Mouse (Mus musculus) layer of hippocampus, adult 11-12 months (tissue): ENCODE results near the gene Nfyb.

Source experiments
- DNase-seq: peaks from one replicate; pipeline ENCODE4 v3.0.0; 2022; ENCODE audit warnings: low spot score

Nfyb gene

DNA sequence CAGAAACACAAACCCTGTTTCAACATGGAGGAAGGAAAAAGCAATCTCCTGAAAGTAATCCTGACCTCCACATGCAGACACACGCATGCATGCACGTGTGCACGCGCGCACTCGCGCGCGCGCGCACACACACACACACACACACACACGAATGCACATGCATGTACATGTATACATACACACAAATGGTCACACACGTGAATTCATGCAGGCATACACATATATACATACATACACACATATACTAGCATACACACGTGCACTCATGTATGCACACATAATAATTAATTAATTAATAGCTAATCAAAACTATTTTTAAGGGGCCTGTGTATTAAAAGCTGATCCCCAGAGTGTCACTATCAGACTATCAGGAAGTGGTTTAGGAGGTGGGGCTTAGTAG lies 15.9 kb upstream of the Nfyb start:
- no peak for DNase-seq

DNA sequence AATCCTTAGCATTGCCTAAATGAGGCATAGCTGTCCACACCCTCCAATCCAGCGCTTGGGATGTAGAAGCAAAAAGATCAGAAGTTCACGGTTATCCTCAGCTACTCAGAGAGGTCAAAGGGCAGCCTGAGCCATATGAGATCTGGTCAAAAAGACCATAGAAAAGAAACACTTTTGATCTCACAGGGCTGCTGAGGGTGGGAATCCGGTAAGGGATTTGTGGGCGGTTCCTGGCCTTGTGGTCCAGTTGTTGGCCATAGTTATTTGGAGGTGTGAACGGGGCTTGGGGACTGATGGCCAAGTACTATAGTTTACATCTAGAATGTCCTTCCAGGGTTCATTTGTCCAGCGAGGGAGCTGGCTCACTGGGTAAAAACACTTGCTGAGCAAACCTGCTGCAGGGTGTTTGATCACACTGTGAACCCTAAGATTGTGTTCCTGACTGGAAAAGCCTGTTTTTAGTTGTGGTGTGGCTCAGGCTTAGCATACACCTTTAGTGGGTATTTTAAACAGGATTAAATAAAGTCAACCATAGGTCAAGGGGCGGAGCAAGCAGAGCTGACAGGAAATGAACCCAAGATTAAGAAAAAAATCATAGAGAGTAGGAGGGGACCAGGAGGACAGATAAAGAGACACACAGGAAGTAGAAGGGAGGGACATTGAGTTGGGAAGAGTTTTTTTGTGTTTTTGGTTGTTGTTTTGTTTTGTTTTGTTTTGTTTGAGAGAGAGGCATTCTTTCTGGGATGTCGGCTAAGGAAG lies 15.0 kb upstream of the Nfyb start:
- no peak for DNase-seq

DNA sequence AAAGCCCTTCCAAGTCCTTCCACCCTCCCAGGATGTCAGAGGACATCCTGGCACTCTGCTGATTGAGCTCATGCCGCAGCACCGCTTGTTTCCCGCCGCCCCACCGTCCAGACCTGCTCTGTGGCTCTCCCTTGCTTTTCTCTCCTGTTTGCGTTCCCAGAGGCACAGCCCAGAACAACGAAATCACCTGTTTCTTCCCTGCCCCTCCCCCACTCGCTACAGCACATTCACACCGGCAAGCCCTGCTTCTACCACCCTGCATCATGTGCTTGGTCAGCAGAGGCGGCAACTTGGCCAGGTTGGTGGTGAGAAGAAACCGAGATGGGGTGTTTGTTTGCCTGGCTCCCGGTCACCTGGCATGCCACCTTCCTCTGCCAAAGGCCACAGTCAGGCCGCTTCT lies 13.9 kb upstream of the Nfyb start:
- DNase-seq: no peak

DNA sequence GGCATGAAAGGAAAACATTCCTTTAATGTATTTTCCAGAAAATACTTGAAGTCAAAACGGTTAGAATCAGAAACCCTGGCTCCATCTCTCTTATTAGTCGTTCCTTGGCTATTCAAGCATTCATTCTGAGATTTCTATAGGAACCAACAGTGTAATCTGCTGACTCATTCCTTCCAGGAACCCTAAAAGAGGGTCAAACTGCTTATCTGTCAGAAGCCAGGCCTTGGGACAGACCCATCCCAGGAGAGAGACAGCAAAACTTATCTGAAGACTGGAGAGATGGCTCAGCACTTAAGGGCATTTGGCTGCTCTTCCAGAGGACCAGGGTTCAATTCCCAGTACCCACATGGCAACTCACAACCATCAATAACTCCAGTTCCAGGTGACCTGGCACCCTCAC lies 13.1 kb upstream of the Nfyb start:
- DNase-seq: no peak

DNA sequence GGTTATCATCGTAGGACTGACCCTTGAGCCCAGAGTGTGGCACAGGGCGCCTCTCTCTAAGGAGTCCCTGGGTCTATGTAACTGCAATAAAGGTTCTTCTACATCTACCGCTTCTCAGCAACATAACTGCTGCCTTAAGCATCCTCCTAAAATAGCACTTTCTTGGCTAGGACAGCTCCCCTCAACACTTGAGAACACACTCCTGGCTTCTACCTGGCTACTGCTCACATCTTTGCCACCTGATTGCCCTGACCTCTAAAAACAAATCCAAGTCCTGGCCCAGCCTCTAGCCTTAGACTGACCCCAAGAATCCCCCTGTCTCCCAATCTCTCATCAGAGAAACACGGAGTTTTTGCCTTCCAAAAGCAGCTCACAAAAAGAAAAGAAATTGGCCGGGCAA lies 10.9 kb upstream of the Nfyb start:
- DNase-seq: no peak

DNA sequence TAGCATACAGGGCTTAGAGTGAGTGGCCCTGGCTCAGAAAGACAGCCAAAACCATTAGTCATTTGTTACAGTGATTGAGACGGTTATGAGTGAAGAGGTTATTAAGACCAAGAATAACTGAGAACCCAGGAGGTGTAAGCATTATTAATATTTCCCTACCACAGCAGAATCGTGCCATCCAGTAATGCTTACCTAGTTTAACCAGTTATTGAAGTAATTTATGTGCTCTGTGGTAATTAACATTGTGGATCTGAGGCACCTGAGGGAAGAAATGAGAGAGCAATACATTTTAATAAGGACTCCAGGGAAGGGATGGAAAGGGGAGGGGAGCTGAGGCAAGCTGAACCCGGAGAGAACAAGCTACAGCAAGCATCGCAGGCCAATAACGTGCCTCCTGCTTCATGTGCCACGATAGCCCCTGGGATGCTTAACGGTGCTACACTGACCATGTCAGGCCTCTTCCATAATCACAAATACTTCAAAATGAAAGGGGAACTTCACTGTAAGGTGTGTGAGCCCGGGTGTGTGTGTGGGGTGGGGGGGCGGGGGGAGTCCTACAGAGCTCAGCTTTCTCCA lies 7.7 kb upstream of the Nfyb start:
- no peak for DNase-seq

DNA sequence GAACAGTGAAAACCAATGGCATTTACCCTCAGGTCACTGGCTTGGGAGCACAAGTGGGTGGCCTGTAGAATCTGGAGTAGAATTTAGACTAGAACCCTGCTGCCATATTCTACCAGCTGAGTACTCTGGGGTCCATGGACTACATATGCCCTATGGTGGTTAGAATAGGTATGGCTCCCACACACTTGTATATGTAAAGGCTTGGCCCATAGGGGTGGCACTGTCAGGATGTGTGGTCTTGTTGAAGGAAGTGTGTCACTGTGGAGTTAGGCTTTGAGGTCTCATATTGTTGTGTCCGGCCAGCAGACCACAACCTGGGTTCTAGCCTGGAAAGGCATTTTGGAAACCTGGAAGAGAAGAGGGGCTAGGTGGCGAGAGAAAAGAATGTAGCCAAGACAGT lies 6.8 kb upstream of the Nfyb start:
- no peak for DNase-seq

DNA sequence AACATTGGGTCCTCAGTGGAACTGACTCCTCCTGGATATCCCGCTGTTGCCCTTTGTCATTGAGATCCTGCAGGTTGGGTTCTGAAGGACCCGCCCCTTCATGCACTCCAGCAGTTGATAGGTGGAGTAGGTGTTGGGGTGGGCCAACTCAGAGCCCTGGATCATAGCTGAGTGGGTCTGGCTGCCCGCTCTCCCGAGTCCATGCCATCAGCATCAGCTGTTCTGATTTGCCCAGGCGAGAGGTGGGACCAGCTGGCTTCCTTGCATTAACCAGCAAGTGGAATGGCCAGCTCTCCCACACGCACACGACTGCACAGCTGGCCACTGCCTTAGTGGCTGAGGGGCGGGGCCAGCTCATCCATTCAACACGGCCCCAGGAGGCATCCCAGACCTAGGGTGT lies 5.0 kb upstream of the Nfyb start:
- DNase-seq: no peak

DNA sequence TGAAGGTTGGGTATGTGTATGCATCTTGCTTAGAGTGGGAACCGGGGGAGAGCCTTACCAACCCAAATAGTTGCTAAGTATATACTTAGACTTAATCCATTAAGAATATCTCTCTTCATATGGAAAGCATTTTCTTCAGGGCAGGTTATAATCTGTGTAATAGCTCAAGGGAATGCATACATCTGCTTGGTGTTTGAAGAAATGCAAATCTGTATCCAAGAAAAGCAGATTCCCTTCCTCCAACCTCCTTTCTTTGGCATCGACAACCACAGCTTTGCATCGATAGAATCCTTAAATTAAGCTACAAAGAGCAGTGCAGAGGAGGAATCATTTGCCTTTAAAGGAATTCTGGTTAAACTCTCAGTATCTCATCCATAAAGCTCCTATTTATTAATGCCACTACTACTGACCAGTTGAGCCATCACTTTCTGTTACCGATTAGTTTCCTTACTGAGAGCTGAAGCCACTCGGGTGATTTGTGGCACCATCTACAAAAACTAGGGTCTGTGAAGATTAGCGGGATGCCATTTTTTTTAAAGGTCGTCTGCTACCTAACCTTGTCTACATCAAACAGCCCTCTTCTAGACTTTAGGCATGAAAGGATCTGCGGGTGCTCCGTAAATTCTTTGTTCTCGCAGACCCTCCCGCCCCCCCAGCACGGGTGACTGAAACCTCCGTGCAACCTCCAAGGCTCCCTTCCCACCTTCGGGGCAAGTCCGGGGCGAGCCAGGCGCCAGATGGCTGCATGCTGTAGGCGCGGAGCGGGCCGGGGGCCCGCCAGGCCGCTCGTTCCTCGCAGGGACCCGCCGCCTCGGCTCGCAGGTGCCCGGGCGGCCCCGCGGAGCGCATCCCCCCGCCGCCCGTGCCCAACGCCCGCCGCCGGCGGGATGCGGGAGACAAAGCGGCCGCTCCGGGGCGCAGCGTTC lies 925 bp downstream of the Nfyb start:
- DNase-seq: no peak

DNA sequence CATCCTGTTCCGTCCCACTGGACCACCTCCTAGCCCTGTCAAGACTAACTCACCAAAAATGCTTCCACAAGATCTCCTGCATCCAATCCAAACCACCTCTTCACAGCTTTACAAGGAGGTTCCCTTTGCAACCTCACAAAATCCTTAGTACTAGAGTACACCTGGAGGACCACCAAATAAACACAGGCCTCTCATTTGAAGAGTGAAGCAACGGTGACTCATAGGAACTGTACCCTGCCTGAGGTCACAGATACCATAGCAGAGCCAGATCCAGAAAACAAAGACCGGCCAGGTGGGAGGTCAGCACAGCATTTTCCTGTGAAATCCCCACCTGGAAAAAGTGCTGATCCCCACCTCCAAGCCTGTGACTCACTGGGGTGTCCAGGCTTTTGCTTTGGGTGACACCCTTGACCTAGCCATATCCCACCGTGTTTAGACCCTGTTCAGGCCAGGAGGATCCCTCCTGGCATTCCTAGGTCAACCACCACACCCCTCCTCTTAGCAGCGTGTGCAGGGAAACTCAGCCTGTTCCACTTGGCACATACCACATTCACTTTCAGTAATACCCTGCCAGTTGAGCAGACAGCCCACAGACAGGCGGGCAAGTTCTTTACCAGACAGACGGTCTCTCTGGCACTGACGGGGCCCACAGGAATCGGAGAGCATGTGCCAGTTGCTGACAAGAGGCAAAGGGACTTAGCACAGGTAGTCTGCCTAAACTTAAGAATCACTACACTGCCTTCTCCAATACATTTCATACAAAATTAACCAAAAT lies 2.7 kb downstream of the Nfyb start:
- DNase-seq: peak; percentile 60

DNA sequence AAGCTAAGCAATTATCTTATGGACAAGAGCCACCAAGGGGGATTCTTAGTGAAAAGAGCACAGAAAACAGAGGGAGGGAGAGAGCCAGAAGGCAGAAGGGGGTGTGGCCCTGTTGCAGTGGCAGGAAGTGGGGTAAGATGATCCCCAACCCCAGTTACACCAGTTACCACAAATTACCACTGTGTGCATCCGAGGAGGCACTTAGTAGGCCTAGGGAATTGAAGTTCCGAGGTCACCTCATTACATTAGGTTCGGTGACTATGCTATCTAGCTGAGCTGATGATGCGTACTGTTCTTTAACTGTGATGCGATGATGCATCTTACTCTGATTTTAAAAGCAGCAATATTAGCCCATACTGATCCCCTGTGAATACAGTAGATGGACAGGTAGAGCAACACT lies 4.2 kb downstream of the Nfyb start:
- no peak for DNase-seq

DNA sequence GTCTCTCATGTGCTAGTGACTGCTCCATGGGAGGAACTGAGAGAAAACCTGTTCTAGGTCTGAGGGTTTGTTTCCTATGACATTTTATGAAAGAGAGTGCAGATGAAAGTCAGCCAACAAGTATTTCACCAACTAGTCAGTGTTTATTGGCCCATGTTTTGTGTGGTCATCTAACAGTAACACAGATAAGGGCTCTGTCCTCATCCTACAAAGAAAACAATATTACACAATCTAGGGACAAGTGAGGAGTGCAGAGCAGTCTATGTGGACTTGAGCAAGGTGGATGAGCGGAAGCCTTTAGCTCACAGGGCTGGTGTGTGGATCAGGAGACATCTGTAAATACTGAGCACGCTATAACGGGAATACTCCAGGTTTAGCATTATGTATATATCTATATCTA lies 5.1 kb downstream of the Nfyb start:
- DNase-seq: no peak

DNA sequence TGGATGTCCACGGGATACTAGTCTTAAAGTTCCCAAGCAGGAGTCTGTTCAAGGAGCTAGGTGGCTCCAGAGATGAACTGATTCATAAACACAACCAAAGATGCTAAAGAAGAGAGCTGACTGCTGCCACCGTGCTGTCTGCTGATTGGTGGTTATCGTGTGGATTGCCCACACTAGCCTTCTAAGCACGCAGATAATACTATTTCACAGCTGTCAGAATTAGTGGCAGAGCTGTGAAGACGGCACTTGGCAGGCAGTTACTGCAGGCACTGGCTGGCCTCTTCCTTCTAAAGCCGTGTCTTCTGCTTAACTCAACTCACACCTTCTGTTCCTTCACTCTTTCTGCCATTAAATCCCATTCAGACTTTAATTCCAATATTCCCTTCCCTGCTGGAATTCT lies 5.6 kb downstream of the Nfyb start:
- DNase-seq: no peak

DNA sequence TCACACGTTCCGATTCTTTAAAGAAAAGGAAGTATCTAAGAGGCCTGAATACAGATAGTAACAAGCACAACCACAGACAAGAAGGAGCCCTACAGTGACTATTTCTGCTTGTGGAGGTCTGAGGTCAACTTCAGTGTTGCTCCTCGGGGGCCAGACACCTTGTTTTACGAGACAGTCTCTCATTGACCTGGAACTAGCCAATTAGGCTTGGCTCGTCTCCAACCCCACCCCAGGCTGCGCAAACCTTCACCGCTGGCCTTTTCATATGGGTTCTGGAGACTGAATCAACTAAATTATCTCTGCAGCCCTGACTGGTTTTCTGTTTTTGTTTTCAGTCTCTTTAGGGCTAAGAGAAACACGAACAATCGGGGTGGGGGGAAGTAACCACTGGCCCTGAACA lies 6.6 kb downstream of the Nfyb start:
- no peak for DNase-seq

DNA sequence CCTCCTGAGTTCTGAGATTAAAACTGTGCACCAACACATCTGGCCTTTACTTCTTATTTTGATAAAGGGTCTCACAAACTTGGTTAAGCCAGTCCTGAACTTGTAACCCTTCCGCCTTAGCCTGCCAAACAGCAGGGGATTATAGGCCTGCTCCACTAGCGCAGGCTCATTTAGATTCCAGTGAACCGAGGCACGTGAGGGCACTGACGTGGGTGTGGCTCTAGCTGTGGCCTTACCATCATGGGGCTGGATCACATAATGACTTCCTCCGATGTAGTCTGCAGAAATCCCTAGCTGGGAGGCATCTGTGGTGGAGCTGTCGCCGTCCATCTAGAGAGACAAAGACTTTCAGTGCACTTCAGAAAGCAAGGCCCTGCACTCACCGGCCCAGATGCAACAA lies 7.5 kb downstream of the Nfyb start:
- DNase-seq: no peak

DNA sequence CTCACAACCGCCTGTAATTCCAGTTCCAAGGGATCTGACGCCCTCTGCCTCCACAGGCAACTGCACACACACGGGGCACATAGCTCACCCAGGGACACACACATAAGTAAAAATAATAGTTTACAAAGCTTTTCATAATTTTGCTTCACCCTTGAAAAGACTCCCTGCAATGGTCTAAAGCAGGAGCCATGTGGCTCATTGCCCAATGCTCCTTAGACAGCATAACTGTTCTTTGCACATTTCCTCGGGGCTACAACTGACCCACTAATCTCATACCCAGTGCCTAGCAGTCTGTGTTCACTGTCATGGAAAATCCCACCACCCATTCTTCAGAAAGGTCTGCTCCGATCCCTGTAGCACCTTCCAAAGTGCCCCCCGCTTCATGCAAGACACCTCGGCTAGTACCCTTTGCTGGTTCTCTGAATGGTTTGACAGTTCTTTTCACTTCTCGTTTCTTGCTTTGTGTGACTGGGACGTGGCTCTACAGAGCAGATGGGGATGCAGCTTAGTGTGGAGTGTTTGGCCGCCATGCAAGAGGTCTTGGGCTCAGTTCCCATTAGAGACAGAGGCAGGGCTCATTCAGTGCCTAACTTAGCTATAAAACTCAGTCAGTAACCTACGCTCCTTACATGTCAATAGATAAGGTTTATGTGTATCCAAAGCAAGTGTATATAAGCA lies 8.6 kb downstream of the Nfyb start:
- no peak for DNase-seq

DNA sequence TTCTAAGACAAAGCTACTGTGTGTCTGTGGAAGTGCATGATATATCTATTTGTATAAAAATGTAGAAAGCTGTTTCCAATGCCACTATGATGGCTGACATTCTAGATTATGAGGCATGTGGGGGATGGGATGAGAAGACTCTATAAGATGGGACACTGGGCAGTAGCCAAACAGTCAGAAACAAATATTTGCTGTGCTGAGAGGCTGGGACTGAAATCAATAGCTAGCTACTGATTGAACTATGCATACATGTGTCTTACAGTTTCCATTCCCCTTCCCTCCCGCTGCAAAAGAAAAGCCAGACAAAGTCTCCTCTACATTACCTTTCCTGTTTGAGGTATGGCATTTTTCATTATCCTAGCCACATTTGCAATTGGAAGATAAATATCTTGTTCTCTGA lies 9.3 kb downstream of the Nfyb start:
- no peak for DNase-seq

DNA sequence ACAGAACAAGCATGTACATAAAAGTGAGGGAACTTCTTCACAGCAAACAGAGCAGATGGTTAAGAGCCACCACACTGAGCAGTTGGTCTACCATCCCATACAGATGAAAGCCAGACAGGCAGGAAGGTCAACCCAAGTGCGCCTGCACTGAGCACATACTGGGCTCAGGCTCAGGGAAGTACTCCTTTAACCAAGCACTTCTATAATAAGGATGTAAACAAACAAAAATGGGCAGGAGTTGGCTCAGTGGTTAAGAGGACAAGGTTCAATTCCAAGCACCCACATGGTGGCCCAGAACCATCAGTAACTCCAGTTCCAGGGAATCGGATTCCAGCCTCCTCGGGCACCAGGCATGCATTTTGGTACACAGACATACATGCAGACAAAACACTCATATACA lies 11.0 kb downstream of the Nfyb start:
- no peak for DNase-seq

DNA sequence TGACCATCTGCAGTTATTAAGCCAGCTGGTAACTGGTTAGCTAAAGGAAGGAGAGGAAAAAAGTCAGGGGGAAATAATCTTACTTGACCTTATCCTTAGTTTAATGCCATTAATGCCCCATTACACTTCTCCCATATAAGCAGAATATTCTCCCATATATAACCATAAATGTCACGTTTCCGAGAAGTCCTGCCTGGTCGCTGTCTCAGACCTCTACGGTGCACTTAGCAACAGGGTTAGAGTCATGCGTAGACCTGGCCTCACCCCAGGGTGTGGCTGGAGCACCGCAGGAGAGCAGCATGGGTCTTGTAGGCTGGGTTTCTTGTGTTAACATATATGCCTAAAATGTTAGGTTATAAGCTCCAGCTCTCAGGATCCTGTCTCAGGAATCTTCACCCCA lies 13.2 kb downstream of the Nfyb start:
- no peak for DNase-seq

DNA sequence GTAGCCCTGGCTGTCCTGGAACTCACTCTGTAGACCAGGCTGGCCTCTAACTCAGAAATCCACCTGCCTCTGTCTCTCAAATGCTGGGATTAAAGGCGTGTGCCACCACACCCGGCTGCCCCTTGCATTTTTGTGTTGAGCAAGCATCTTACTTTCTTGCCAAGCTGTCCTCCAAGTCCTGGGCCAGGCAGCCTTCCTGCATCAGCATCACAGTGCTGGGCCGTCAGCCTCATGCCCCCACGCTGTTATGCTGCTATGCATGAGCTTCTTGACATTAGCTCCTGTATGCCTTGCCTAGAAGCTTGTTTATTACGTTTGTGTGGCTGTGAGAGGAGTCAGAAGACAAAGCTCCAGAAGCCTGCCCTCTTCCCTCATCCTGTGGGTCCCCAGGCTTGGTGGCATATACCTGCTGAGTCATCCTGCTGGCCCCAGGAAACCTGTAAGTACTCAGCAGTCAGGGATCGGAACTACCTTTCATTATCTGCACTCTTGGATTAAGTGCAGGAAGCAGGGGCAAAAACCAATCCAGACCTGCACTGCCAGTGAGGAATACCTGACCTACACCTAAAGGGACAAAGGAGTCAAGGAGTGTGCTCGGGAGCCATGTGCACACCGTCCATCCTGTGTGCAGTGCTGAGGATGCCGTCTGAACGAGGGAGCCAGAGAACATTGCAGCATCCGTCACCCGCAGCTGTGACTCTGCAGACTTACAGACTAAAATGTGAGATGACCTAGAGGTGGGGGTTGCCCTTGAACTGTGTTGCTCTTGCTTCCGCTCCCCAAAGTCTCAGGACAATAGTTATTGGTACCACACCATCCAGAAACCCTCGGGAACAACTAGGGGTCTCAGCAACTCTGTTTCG lies 16.7 kb downstream of the Nfyb start:
- DNase-seq: no peak

DNA sequence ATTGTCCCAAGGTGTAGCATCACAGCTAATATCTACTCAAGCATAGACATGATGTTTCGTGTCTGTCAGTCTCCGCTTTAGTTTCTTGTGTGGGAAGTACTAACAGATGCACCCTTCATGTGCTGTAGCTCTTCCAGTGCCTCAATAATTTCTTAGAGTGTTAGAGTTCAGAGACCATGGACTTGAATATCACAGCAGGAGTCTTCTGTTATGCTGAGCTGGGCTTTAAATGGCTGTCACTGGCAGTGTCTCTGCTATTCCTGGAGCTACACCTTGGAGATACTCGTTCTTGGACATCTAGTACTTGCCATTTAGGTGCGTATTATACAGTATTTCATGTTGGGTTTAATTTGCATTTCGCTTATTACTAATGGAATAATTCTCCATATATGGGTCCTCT lies 18.6 kb downstream of the Nfyb start:
- DNase-seq: no peak
